Mouse (Mus musculus) intestine, embryonic 15.5 days (tissue): ENCODE data around the gene 2810408A11Rik. TPM values are rescaled to one million over a fixed set of nuclear protein-coding genes. Genes with fewer than 3 reads are reported as not detected.

Experiments used
- ATAC-seq: fragments of 200-750 bp; cut with Nextera tagmentation; 2 replicates; pipeline ENCODE4 v1.8.0; 2017; ENCODE audit warnings: moderate TSS enrichment, moderate library complexity
- H3K27ac ChIP-seq: fragments of 300-500 bp; sonication (generic); 2 replicates; pipeline ENCODE4 v1.5.1; 2015; ENCODE audit warnings: mild to moderate bottlenecking, inconsistent platforms
- H3K27me3 ChIP-seq: fragments of 300-500 bp; sonication (generic); replicated peaks from 2 replicates; pipeline ENCODE4 v1.6.1; 2015; ENCODE audit warnings: inconsistent platforms
- H3K36me3 ChIP-seq: fragments of 300-500 bp; sonication (generic); 2 replicates; pipeline ENCODE4 v1.6.1; 2015; ENCODE audit warnings: inconsistent platforms
- H3K4me1 ChIP-seq: fragments of 300-500 bp; sonication (generic); replicated peaks from 2 replicates; pipeline ENCODE4 v1.6.1; 2015; ENCODE audit warnings: inconsistent platforms
- H3K4me2 ChIP-seq: fragments of 300-500 bp; sonication (generic); replicated peaks from 2 replicates; pipeline ENCODE4 v1.6.1; 2015; ENCODE audit warnings: mild to moderate bottlenecking, inconsistent platforms
- H3K4me3 ChIP-seq: fragments of 300-500 bp; sonication (generic); replicated peaks from 2 replicates; pipeline ENCODE4 v1.5.1; 2015; ENCODE audit warnings: inconsistent platforms
- H3K9ac ChIP-seq: fragments of 300-500 bp; sonication (generic); 2 replicates; pipeline ENCODE4 v1.6.1; 2015; ENCODE audit warnings: inconsistent platforms
- H3K9me3 ChIP-seq: fragments of 300-500 bp; sonication (generic); 2 replicates; pipeline ENCODE4 v1.6.1; 2016; ENCODE audit warnings: inconsistent platforms
- WGBS: fragments of 180-500 bp; shearing (Covaris S2); methylation state at CpG from one replicate; pipeline ENCODE4 v1.1.7; 2015; 5-methylcytosine and 5-hydroxymethylcytosine counted together
- polyA plus RNA-seq: library from polyadenylated mRNA; unstranded; fragments of >200 nt; fragmentation: Nextera tagmentation; extraction: Ambion mirVana; gene quantifications from 2 replicates; pipeline ENCODE4 v1.2.1, GENCODE M21; 2015

2810408A11Rik gene
- polyA plus RNA-seq, 1 experiment from 2014 or later = 7.7 TPM

GRCm38 (mm10) chr11:69848021-69848420 lies 52.8 kb downstream of the 2810408A11Rik start:
- Histone ChIP-seq H3K4me1 (peaks cover 18% of the 10 kb centered on the region), H3K9me3 (no peaks in the 10 kb centered on the region), H3K27ac (no peak overlapping the region), H3K9ac (no peak overlapping the region), H3K4me2 (peak overlapping the region; percentile 90), H3K36me3 (peaks cover 33% of the 10 kb centered on the region), H3K4me3 (peak overlapping the region; percentile 70; the same call in 1 of the 2 replicates), H3K27me3 (no peaks in the 10 kb centered on the region)
- ATAC-seq = no peak
- 98% methylated on average over 6 of the region's 6 CpGs for WGBS

Other genes with a start within 250 kb of the 2810408A11Rik start
- 0.20 TPM in 1 of 2 replicates, not detected in the other for gene Sox15, start 245.7 kb downstream of the 2810408A11Rik start, polyA plus RNA-seq
- 60.9 and 63.4 TPM in 2 replicates for gene Mpdu1, start 238.3 kb downstream of the 2810408A11Rik start, polyA plus RNA-seq
- 13.3 and 14.2 TPM in 2 replicates for gene Cd68, start 234.8 kb downstream of the 2810408A11Rik start, polyA plus RNA-seq
- gene Eif4a1, start 228.6 kb downstream of the 2810408A11Rik start, polyA plus RNA-seq = 517 and 559 TPM in 2 replicates
- gene Senp3, start 218.9 kb downstream of the 2810408A11Rik start, polyA plus RNA-seq = 62.1 and 63.9 TPM in 2 replicates
- gene Tnfsf13, start 215.2 kb downstream of the 2810408A11Rik start, polyA plus RNA-seq = 0.33 and 0.54 TPM in 2 replicates
- gene Tnfsf12, start 205.1 kb downstream of the 2810408A11Rik start, polyA plus RNA-seq = 6.6 and 7.0 TPM in 2 replicates
- 2.6 and 3.1 TPM in 2 replicates for gene Tnfsfm13, start 204.9 kb downstream of the 2810408A11Rik start, polyA plus RNA-seq
- 18.1 and 19.1 TPM in 2 replicates for gene Polr2a, start 142.3 kb downstream of the 2810408A11Rik start, polyA plus RNA-seq
- gene Slc35g3, start 139.0 kb downstream of the 2810408A11Rik start, polyA plus RNA-seq = 0.15 and 0.16 TPM in 2 replicates
- gene Zbtb4, start 135.1 kb downstream of the 2810408A11Rik start, polyA plus RNA-seq = 2.3 and 2.4 TPM in 2 replicates
- 3.5 and 4.3 TPM in 2 replicates for gene Chrnb1, start 105.0 kb downstream of the 2810408A11Rik start, polyA plus RNA-seq
- 1.2 and 1.4 TPM in 2 replicates for gene Fgf11, start 99.1 kb downstream of the 2810408A11Rik start, polyA plus RNA-seq
- 31.2 and 31.4 TPM in 2 replicates for gene Tmem102, start 95.4 kb downstream of the 2810408A11Rik start, polyA plus RNA-seq
- not detected in 2 replicates for gene Gm39566, start 85.7 kb downstream of the 2810408A11Rik start, polyA plus RNA-seq
- not detected in 2 replicates for gene Spem2, start 82.5 kb downstream of the 2810408A11Rik start, polyA plus RNA-seq
- gene Spem1, start 78.8 kb downstream of the 2810408A11Rik start, polyA plus RNA-seq = 0.21 TPM in 1 of 2 replicates, not detected in the other
- 5.2 and 5.3 TPM in 2 replicates for gene Nlgn2, start 63.2 kb downstream of the 2810408A11Rik start, polyA plus RNA-seq
- gene Tmem256, start 62.5 kb downstream of the 2810408A11Rik start, polyA plus RNA-seq = 442 and 459 TPM in 2 replicates
- gene Plscr3, start 54.6 kb downstream of the 2810408A11Rik start, polyA plus RNA-seq = 70.4 and 74.6 TPM in 2 replicates
- 14.4 and 16.4 TPM in 2 replicates for gene Tnk1, start 42.3 kb downstream of the 2810408A11Rik start, polyA plus RNA-seq
- not detected in 2 replicates for gene Tmem95, start 23.0 kb downstream of the 2810408A11Rik start, polyA plus RNA-seq
- 5.2 and 5.5 TPM in 2 replicates for gene Kctd11, start 19.6 kb downstream of the 2810408A11Rik start, polyA plus RNA-seq
- 4.8 and 5.9 TPM in 2 replicates for gene Acap1, start 5.4 kb downstream of the 2810408A11Rik start, polyA plus RNA-seq
- 7.0 and 10.0 TPM in 2 replicates for gene Neurl4, start 85 bp upstream of the 2810408A11Rik start, polyA plus RNA-seq
- 68.1 and 68.5 TPM in 2 replicates for gene Gps2, start 12.9 kb upstream of the 2810408A11Rik start, polyA plus RNA-seq
- gene Eif5a, start 21.0 kb upstream of the 2810408A11Rik start, polyA plus RNA-seq = 1,625 and 1,693 TPM in 2 replicates
- gene Ybx2, start 34.8 kb upstream of the 2810408A11Rik start, polyA plus RNA-seq = 2.5 and 3.1 TPM in 2 replicates
- gene Slc2a4, start 47.2 kb upstream of the 2810408A11Rik start, polyA plus RNA-seq = 20.4 and 21.8 TPM in 2 replicates
- 977 and 1,030 TPM in 2 replicates for gene Cldn7, start 63.8 kb upstream of the 2810408A11Rik start, polyA plus RNA-seq
- 23.2 and 26.3 TPM in 2 replicates for gene Ctdnep1, start 80.2 kb upstream of the 2810408A11Rik start, polyA plus RNA-seq
- gene Elp5, start 81.5 kb upstream of the 2810408A11Rik start, polyA plus RNA-seq = 102 and 105 TPM in 2 replicates
- gene Gabarap, start 90.2 kb upstream of the 2810408A11Rik start, polyA plus RNA-seq = 529 and 559 TPM in 2 replicates
- 58.6 and 61.3 TPM in 2 replicates for gene Phf23, start 94.8 kb upstream of the 2810408A11Rik start, polyA plus RNA-seq
- gene Dvl2, start 99.6 kb upstream of the 2810408A11Rik start, polyA plus RNA-seq = 30.5 and 31.8 TPM in 2 replicates
- 114 and 128 TPM in 2 replicates for gene Acadvl, start 114.4 kb upstream of the 2810408A11Rik start, polyA plus RNA-seq
- gene Dlg4, start 116.0 kb upstream of the 2810408A11Rik start, polyA plus RNA-seq = 7.2 and 8.5 TPM in 2 replicates
- gene Asgr1, start 153.1 kb upstream of the 2810408A11Rik start, polyA plus RNA-seq = 0.19 and 0.56 TPM in 2 replicates
- 0.21 and 0.43 TPM in 2 replicates for gene Asgr2, start 191.7 kb upstream of the 2810408A11Rik start, polyA plus RNA-seq
- gene Mgl2, start 229.3 kb upstream of the 2810408A11Rik start, polyA plus RNA-seq = 0.72 and 0.80 TPM in 2 replicates